7 mouse cellular contexts compared by ENCODE assay signal in the genomic region with DNA sequence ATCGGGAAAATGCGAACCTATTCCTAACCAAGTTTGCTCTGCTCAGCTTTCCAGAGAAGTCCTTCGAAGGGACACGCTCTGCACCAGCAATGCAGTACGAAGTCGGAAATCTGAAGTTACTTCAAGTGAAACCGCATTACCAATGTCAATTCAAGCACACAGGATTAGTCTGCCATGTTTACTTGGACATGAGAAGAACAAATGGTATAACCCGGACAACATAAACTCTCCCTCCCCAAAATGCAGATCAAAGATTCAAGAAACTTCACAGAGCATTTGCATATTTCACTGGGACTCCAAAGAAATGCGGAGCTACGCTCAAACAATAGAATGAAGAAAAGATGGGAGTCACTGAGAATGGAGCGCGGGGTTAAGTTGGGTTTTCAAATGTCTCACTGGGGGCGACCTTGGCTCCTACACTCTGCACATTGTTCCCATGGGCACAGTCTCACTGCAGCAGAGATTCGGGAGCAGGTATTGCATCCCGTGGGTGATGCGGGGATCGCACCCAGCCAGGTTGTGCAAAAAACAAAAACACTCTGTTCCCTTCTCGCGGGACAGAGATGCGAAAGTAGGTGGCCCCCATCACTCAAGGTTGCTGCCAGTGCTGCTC. TPM values are rescaled to one million over a fixed set of nuclear protein-coding genes. Genes with fewer than 3 reads are reported as not detected.
DNase-seq lines count a peak whose midpoint lies in the region; ATAC-seq and TF ChIP-seq lines count a peak whose summit lies in the region.

No protein-coding gene starts in this region.

- peak overlapping the region; percentile 56 for H3ac ChIP-seq in C2C12 (ENCODE audit: control insufficient read depth, insufficient read length, low read depth)

- ATAC-seq in kidney, embryonic 16.5 days (ENCODE audit: low FRiP score, low TSS enrichment) = peak; percentile 18; the same call in 1 of the 2 replicates

- H3K36me3 ChIP-seq in C2C12 (ENCODE audit: control insufficient read depth, insufficient read depth) (peaks cover 19% of the 10 kb centered on the region), E14TG2a.4 (ENCODE audit: insufficient read depth, low read length) (peaks cover 18% of the 10 kb centered on the region)
- peaks cover 13% of the 10 kb centered on the region for H3K36me3 ChIP-seq in heart, embryonic 10.5 days
- peaks cover 9% of the 10 kb centered on the region for H3K36me3 ChIP-seq in kidney, embryonic 16.5 days (ENCODE audit: insufficient read depth, low read length)

- no peak for TF ChIP-seq CTCF in C2C12 (IDR thresholded peaks at IDR 0.05; ENCODE audit: control insufficient read depth, insufficient read depth, insufficient read length)
- TF ChIP-seq CTCF in E14TG2a.4 (conservative IDR thresholded peaks at IDR 0.05; ENCODE audit: low read length) = no peak

- peak overlapping the region; percentile 100 for H3K9ac ChIP-seq in kidney, embryonic 16.5 days (replicated peaks; ENCODE audit: low read length)

- H3K4me1 ChIP-seq in E14TG2a.4 (replicated peaks; ENCODE audit: low read depth, low read length) = peaks cover 40% of the 10 kb centered on the region
- H3K4me1 ChIP-seq in heart, embryonic 10.5 days = peaks cover 18% of the 10 kb centered on the region
- peaks cover 16% of the 10 kb centered on the region for H3K4me1 ChIP-seq in kidney, embryonic 16.5 days (ENCODE audit: insufficient read depth, low read length)

- H3K4me3 ChIP-seq in C2C12 (ENCODE audit: insufficient read depth, poor library complexity, severe bottlenecking) = peak overlapping the region; percentile 85
- H3K4me3 ChIP-seq in E14TG2a.4 (replicated peaks; ENCODE audit: low read length) = peak overlapping the region; percentile 92
- peak overlapping the region; percentile 78 for H3K4me3 ChIP-seq in heart, embryonic 10.5 days
- H3K4me3 ChIP-seq in kidney, embryonic 16.5 days (ENCODE audit: low read length) = peak overlapping the region; percentile 96

- no peaks in the 10 kb centered on the region for H3K9me3 ChIP-seq in E14TG2a.4 (ENCODE audit: low read length)
- H3K9me3 ChIP-seq in heart, embryonic 10.5 days = no peaks in the 10 kb centered on the region
- H3K9me3 ChIP-seq in kidney, embryonic 16.5 days (ENCODE audit: low read length) = no peaks in the 10 kb centered on the region

- WGBS in heart, embryonic 10.5 days = 4% methylated on average over 20 of the region's 20 CpGs
- WGBS in kidney, embryonic 16.5 days = 3% methylated on average over 20 of the region's 20 CpGs

- H3K27me3 ChIP-seq in C2C12 (ENCODE audit: control insufficient read depth, insufficient read depth, insufficient read length) (peaks cover under 1% of the 10 kb centered on the region), E14TG2a.4 (ENCODE audit: insufficient read depth, low read length) (peaks cover 13% of the 10 kb centered on the region)
- no peaks in the 10 kb centered on the region for H3K27me3 ChIP-seq in heart, embryonic 10.5 days (ENCODE audit: insufficient read depth, poor library complexity, severe bottlenecking)
- H3K27me3 ChIP-seq in kidney, embryonic 16.5 days (ENCODE audit: insufficient read depth, low read length) = no peaks in the 10 kb centered on the region

- H3K79me2 ChIP-seq in C2C12 (ENCODE audit: control insufficient read depth, insufficient read depth) = peaks cover 40% of the 10 kb centered on the region

- peak overlapping the region; percentile 99 for H3K27ac ChIP-seq in heart, embryonic 10.5 days
- H3K27ac ChIP-seq in kidney, embryonic 16.5 days (ENCODE audit: low read length) = peak overlapping the region; percentile 99

- peak overlapping the region; percentile 76 for H3K4me2 ChIP-seq in kidney, embryonic 16.5 days (replicated peaks; ENCODE audit: low read depth, low read length)

- DNase-seq in cerebellum, adult 9-11 months = peak; percentile 63
- DNase-seq in heart, embryonic 10.5 days (ENCODE audit: low spot score) = no peak
- DNase-seq in lung, postnatal 10 days = peak; percentile 43
- peak; percentile 1 for DNase-seq in spleen, adult 12 weeks (ENCODE audit: low spot score)

- peaks cover 31% of the 10 kb centered on the region for H3K79me3 ChIP-seq in C2C12 (ENCODE audit: low read depth)

TF ChIP-seq in C2C12, 6 proteins besides CTCF, POLR2A, EP300 and RAD21:
- TF ChIP-seq MYOG (IDR thresholded peaks at IDR 0.05; ENCODE audit: control insufficient read depth, extremely low read depth, insufficient read length) (no peak), MYOD1 (IDR thresholded peaks at IDR 0.05; ENCODE audit: control insufficient read depth, insufficient read length, low read depth) (no peak), CEBPB (IDR thresholded peaks at IDR 0.05; ENCODE audit: low read depth) (no peak), MAX (IDR thresholded peaks at IDR 0.05) (no peak), USF1 (IDR thresholded peaks at IDR 0.05; ENCODE audit: low read depth) (no peak), FOSL1 (IDR thresholded peaks at IDR 0.05; ENCODE audit: insufficient read depth, low read length, poor library complexity, severe bottlenecking) (no peak)
TF ChIP-seq in C2C12: peak in this region for 0.

RNA-seq across cellular contexts. Expression of a gene that starts 0.5 kb away (rescaled TPM):
- 27.4 TPM for polyA plus RNA-seq in C2C12 (2012; fragmentation: generic; extraction: Trizol)
- polyA plus RNA-seq in heart, embryonic 10.5 days (2016; fragmentation: Nextera tagmentation; extraction: Ambion mirVana) = 60.2 and 71.3 TPM in 2 replicates
- polyA plus RNA-seq in kidney, embryonic 16.5 days (2015; fragmentation: Nextera tagmentation; extraction: Ambion mirVana) = 81.0 and 82.4 TPM in 2 replicates

RNA-seq across cellular contexts. Expression of a gene that starts 38.0 kb away (rescaled TPM):
- 5.9 TPM for polyA plus RNA-seq in C2C12 (2012; fragmentation: generic; extraction: Trizol)
- polyA plus RNA-seq in heart, embryonic 10.5 days (2016; fragmentation: Nextera tagmentation; extraction: Ambion mirVana) = 59.7 and 84.7 TPM in 2 replicates
- 69.7 and 71.7 TPM in 2 replicates for polyA plus RNA-seq in kidney, embryonic 16.5 days (2015; fragmentation: Nextera tagmentation; extraction: Ambion mirVana)
